Mouse (Mus musculus) E14TG2a.4 (cell line): ENCODE data around the gene Pbx3.

Source experiments
- H3K27me3 ChIP-seq: 2 replicates; pipeline ENCODE4 v1.6.1; 2014; ENCODE audit warnings: low read length, control low read depth; ENCODE audit not compliant: insufficient read depth
- H3K36me3 ChIP-seq: 2 replicates; pipeline ENCODE4 v1.6.1; 2014; ENCODE audit warnings: low read length, control low read depth; ENCODE audit not compliant: insufficient read depth
- H3K4me1 ChIP-seq: replicated peaks from 2 replicates; pipeline ENCODE4 v1.6.1; 2014; ENCODE audit warnings: low read depth, low read length, control low read depth
- H3K4me3 ChIP-seq: replicated peaks from 2 replicates; pipeline ENCODE4 v1.5.1; 2014; ENCODE audit warnings: mild to moderate bottlenecking, low read length
- H3K9me3 ChIP-seq: 2 replicates; pipeline ENCODE4 v1.6.1; 2014; ENCODE audit warnings: low read length, control low read depth
- CTCF ChIP-seq: conservative IDR thresholded peaks from 2 replicates; pipeline ENCODE4 v1.5.1; 2014; ENCODE audit warnings: low read length
- NANOG ChIP-seq: IDR thresholded peaks from 2 replicates; pipeline ENCODE4 v1.6.1; 2014; ENCODE audit warnings: borderline replicate concordance, low read length, mixed read lengths
- POU5F1 ChIP-seq: IDR thresholded peaks from 2 replicates; pipeline ENCODE4 v1.6.1; 2014; ENCODE audit warnings: low read length, borderline replicate concordance

Pbx3 gene

GRCm38 (mm10) chr2:34193276-34193675 lies 179.7 kb downstream of the Pbx3 start:
- no peak for TF ChIP-seq NANOG
- no peak for TF ChIP-seq POU5F1
- no peak for TF ChIP-seq CTCF
- Histone ChIP-seq H3K4me1 (no peaks in the 10 kb centered on the region), H3K4me3 (no peak overlapping the region), H3K9me3 (no peaks in the 10 kb centered on the region), H3K27me3 (no peaks in the 10 kb centered on the region), H3K36me3 (no peaks in the 10 kb centered on the region)

DNA sequence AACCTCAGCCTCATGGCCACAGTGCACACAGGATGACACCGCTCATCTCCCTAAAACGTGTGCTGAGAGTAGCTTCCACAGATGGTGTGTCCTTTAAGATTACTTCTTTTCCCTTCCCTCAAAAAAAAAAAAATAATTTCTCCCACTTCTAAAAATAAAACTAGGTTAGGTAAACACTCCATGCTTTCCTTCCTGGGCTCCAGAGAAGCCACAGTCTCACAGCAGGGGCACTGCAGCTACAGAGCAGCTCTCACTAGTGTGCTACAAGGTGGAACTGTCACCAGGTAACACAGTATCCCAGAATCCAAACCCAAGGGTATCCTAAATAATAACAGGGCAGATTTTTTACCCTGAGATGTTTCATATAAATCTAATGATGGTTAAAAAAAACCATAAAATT lies 185.6 kb downstream of the Pbx3 start:
- Histone ChIP-seq H3K36me3 (no peaks in the 10 kb centered on the region), H3K9me3 (no peaks in the 10 kb centered on the region), H3K4me1 (no peaks in the 10 kb centered on the region), H3K4me3 (no peak overlapping the region), H3K27me3 (no peaks in the 10 kb centered on the region)
- no peak for TF ChIP-seq NANOG
- no peak for TF ChIP-seq POU5F1
- no peak for TF ChIP-seq CTCF

DNA sequence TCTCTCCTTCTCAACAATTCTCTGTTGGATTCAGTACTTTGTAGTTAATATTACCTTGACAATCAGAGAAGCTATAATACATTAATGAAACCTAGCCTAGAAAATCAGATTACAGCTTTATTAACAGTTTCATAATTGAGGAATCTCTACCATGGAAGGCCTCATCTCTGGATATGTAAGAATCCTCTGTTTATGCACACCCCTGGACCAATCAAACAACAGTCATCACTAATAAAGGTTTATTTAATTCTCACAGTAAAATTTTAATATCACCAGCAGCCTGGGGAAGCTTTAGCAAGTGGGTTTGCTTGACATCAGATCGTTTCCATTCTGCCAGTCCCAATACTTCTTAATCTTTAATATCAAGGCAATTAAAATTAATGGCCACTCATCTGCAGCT lies 191.3 kb downstream of the Pbx3 start:
- TF ChIP-seq NANOG (no peak), CTCF (no peak), POU5F1 (no peak)

DNA sequence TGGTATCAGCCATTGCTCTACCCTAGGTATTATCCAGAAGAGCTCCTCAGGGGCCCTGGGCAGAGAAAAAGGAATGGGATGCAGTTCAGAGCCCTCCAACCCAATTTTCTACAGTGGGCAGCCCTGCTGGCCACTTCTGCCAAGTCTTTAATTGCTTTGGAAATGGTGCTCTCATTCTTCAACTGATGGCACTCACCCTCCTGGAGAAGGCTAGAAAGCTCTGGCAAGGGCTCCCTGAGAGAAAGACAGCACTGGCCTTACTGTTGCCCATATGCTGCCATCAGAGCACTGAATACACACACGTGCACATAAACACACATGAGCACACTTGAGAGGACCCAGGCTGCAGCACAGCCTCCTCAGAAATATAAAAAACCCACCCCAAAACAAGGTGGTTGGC lies 193.6 kb downstream of the Pbx3 start:
- Histone ChIP-seq H3K4me1 (no peaks in the 10 kb centered on the region), H3K27me3 (no peaks in the 10 kb centered on the region), H3K9me3 (no peaks in the 10 kb centered on the region), H3K36me3 (no peaks in the 10 kb centered on the region), H3K4me3 (no peak overlapping the region)
- TF ChIP-seq CTCF (no peak), POU5F1 (no peak), NANOG (no peak)

More for the DNA sequence above, 191.3 kb downstream of the Pbx3 start:
- Histone ChIP-seq H3K9me3 (no peaks in the 10 kb centered on the region), H3K27me3 (no peaks in the 10 kb centered on the region), H3K4me3 (no peak overlapping the region), H3K36me3 (no peaks in the 10 kb centered on the region), H3K4me1 (no peaks in the 10 kb centered on the region)

GRCm38 (mm10) chr2:34178653-34179052 lies 194.3 kb downstream of the Pbx3 start:
- Histone ChIP-seq H3K27me3 (no peaks in the 10 kb centered on the region), H3K4me3 (no peak overlapping the region), H3K36me3 (no peaks in the 10 kb centered on the region), H3K9me3 (no peaks in the 10 kb centered on the region), H3K4me1 (no peaks in the 10 kb centered on the region)
- no peak for TF ChIP-seq NANOG
- TF ChIP-seq CTCF: no peak
- TF ChIP-seq POU5F1: no peak

DNA sequence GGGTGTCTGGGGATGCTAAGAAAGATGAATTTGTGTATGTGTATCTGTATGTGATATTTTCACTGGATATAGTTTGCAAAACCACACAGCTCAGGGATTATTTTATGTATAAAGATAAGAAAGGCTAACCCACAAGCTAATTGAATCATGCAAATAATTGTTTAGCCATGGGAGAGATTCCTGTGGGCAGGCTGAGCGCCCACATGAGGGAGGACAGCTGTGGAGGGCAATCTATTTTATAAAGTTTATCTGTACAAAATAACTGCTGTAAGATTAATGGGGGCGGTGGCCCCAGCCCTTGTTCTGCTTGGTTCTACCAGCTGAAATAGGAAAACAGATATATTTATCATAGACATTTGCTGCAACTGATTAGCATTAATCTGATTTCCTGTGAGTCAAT lies 202.5 kb downstream of the Pbx3 start:
- Histone ChIP-seq H3K4me1 (no peaks in the 10 kb centered on the region), H3K27me3 (no peaks in the 10 kb centered on the region), H3K36me3 (peaks cover 8% of the 10 kb centered on the region; the same call in 1 of the 2 replicates), H3K4me3 (no peak overlapping the region), H3K9me3 (no peaks in the 10 kb centered on the region)
- TF ChIP-seq CTCF: no peak

GRCm38 (mm10) chr2:34169626-34170025 lies 203.3 kb downstream of the Pbx3 start:
- Histone ChIP-seq H3K4me1 (no peaks in the 10 kb centered on the region), H3K9me3 (no peaks in the 10 kb centered on the region), H3K36me3 (peaks cover 8% of the 10 kb centered on the region; the same call in 1 of the 2 replicates), H3K27me3 (no peaks in the 10 kb centered on the region), H3K4me3 (no peak overlapping the region)
- no peak for TF ChIP-seq CTCF
- no peak for TF ChIP-seq POU5F1
- no peak for TF ChIP-seq NANOG

- no peaks in the 10 kb centered on the region for H3K9me3 ChIP-seq
- TF ChIP-seq CTCF (no peak), POU5F1 (no peak), NANOG (no peak)
- no peaks in the 10 kb centered on the region for H3K27me3 ChIP-seq
- H3K4me3 ChIP-seq: no peak overlapping the region
- H3K36me3 ChIP-seq: peaks cover 8% of the 10 kb centered on the region; the same call in 1 of the 2 replicates
- peaks cover 6% of the 10 kb centered on the region; the same call in 1 of the 2 replicates for H3K4me1 ChIP-seq
These were observed 204.8 kb downstream of the Pbx3 start for GRCm38 (mm10) chr2:34168191-34168590.

DNA sequence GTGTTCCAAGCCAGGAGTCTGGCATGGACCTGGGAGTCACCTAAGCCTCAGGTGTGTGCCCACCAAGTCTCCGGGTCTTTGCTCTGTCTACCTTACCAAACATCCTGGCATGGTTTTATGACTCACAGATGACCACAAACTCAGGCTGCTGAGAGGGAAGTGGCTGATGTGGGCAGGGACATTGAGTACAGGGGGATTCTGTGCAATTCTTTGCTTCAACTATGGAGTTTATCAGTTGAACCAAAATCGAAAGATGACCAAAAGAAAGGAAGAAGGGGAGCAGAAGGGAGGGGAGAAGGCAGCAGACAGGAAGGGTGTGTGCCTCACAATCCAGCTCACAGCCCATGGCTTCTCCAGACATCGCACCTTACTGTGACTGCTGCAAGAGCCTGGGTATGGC lies 210.5 kb downstream of the Pbx3 start:
- Histone ChIP-seq H3K9me3 (peaks cover 8% of the 10 kb centered on the region), H3K4me3 (no peak overlapping the region), H3K27me3 (no peaks in the 10 kb centered on the region), H3K4me1 (peaks cover 11% of the 10 kb centered on the region), H3K36me3 (no peaks in the 10 kb centered on the region)
- TF ChIP-seq POU5F1: no peak
- no peak for TF ChIP-seq CTCF
